Mouse (Mus musculus) kidney, adult 2 months (tissue): ENCODE measurements at regions not wholly inside any gene's neighbourhood (a gene's known extent, or its start where the extent isn't known, plus 50 kb on each side); places are given as distances from the start of the nearest gene placed in this dataset.

Experiments used
- DNase-seq: peaks from one replicate; pipeline ENCODE4 v3.0.0; 2021
- H3K27ac ChIP-seq: fragments of 200-500 bp; 2 replicates; pipeline ENCODE4 v1.5.1; 2012; ENCODE audit warnings: low read depth, low read length, control low read depth, inconsistent platforms; ENCODE audit not compliant: insufficient read depth
- H3K27me3 ChIP-seq: fragments of 200-500 bp; replicated peaks from 2 replicates; pipeline ENCODE4 v1.6.1; 2012; ENCODE audit warnings: mild to moderate bottlenecking, moderate library complexity, low read length, inconsistent platforms; ENCODE audit not compliant: control insufficient read depth, insufficient read depth
- H3K36me3 ChIP-seq: fragments of 200-500 bp; 2 replicates; pipeline ENCODE4 v1.6.1; 2012; ENCODE audit warnings: mild to moderate bottlenecking, moderate library complexity, low read length, inconsistent platforms; ENCODE audit not compliant: control insufficient read depth, insufficient read depth
- H3K4me1 ChIP-seq: fragments of 200-500 bp; 2 replicates; pipeline ENCODE4 v1.6.1; 2011; ENCODE audit warnings: low read length; ENCODE audit not compliant: control insufficient read depth, insufficient read depth
- H3K4me3 ChIP-seq: fragments of 200-500 bp; 2 replicates; pipeline ENCODE4 v1.5.1; 2011; ENCODE audit warnings: mild to moderate bottlenecking, low read depth, low read length, control low read depth; ENCODE audit not compliant: insufficient read depth
- CTCF ChIP-seq: fragments of 200-500 bp; conservative IDR thresholded peaks from 2 replicates; pipeline ENCODE4 v1.5.1; 2011; ENCODE audit warnings: low read depth, mild to moderate bottlenecking, control low read depth, low read length, moderate library complexity, mixed read lengths; ENCODE audit not compliant: insufficient read depth, insufficient read length
- POLR2A ChIP-seq: fragments of 200-500 bp; IDR thresholded peaks from one replicate; pipeline ENCODE4 v1.6.1; 2011; ENCODE audit warnings: low read depth, low read length, control low read depth
- WGBS: fragments of 180-500 bp; shearing (Covaris S2); methylation state at CpG from one replicate; pipeline ENCODE4 v1.1.7; 2018; 5-methylcytosine and 5-hydroxymethylcytosine counted together

- no peak overlapping the region for H3K27ac ChIP-seq
- DNase-seq = no peak
- no peaks in the 10 kb centered on the region for H3K27me3 ChIP-seq
- TF ChIP-seq CTCF (no peak), POLR2A (no peak)
- no peaks in the 10 kb centered on the region for H3K4me1 ChIP-seq
- 36% methylated on average over 7 of the region's 7 CpGs for WGBS
- no peak overlapping the region for H3K4me3 ChIP-seq
- no peaks in the 10 kb centered on the region for H3K36me3 ChIP-seq
Observed at GRCm38 (mm10) chr4:28298911-28299353, 514.0 kb upstream of the Epha7 start.

GRCm38 (mm10) chr4:28300018-28300440 lies 512.9 kb upstream of the Epha7 start:
- H3K4me1 ChIP-seq = no peaks in the 10 kb centered on the region
- TF ChIP-seq POLR2A = no peak
- no peak for TF ChIP-seq CTCF
- no peaks in the 10 kb centered on the region for H3K27me3 ChIP-seq
- 46% methylated on average over 13 of the region's 13 CpGs for WGBS
- H3K27ac ChIP-seq = no peak overlapping the region
- DNase-seq = no peak
- H3K4me3 ChIP-seq = no peak overlapping the region
- H3K36me3 ChIP-seq = no peaks in the 10 kb centered on the region

GRCm38 (mm10) chr4:28301686-28302085 lies 511.2 kb upstream of the Epha7 start:
- Histone ChIP-seq H3K4me3 (no peak overlapping the region), H3K27me3 (no peaks in the 10 kb centered on the region), H3K36me3 (no peaks in the 10 kb centered on the region), H3K27ac (no peak overlapping the region), H3K4me1 (no peaks in the 10 kb centered on the region)
- TF ChIP-seq POLR2A (no peak), CTCF (no peak)
- 85% methylated on average over 1 of the region's 1 CpGs for WGBS
- DNase-seq = no peak

DNA sequence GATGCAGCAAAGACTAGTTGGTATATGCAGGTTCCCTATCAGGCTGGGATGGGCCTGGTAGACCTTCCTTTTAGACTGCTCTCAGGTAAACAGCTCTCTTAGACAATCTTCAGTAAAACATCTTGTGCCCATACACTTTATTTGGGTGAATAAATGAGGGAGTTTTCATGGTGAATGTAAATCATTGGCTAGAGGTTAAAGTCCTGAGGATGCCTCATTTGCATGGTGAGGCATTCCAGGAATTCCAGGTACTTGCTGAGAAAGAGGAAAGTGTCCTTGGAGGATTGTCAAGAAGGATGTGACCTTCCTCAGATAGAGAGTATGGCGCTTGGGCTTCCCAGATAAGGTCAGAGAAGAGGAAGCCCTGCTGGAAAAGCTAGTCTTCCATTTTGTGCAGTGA lies 481.9 kb upstream of the Epha7 start:
- whole genome bisulfite sequencing = 50% methylated on average over 1 of the region's 1 CpGs
- Histone ChIP-seq H3K4me3 (no peak overlapping the region), H3K27ac (no peak overlapping the region), H3K36me3 (no peaks in the 10 kb centered on the region), H3K4me1 (0 out of 2 replicates have a peak, but pooled peaks cover 4% of the 10 kb centered on the region), H3K27me3 (no peaks in the 10 kb centered on the region)
- peak; percentile 75 for DNase-seq
- TF ChIP-seq POLR2A (no peak), CTCF (no peak)

DNA sequence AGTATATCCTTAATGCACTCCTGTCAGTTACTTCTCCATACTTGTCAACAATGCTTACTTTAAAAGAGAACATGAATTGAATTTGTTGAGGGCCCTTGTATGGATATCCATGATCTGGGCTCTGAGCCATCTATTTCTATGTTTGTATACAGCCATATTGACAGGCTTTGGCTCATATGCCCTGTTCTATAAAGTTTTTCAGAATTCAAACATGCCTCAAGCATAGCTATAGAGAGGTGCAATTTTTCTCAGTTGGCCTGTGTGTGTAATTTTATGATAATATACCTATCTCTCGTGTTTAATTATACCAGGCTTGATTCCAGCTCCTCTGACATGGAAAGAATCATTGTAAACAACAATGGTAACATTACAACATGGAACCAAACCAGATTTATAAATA lies 448.4 kb upstream of the Epha7 start:
- Histone ChIP-seq H3K27ac (no peak overlapping the region), H3K4me3 (no peak overlapping the region), H3K36me3 (no peaks in the 10 kb centered on the region), H3K4me1 (no peaks in the 10 kb centered on the region), H3K27me3 (no peaks in the 10 kb centered on the region)
- TF ChIP-seq CTCF (no peak), POLR2A (no peak)
- WGBS = 54% methylated on average over 1 of the region's 1 CpGs
- DNase-seq = no peak

- no peaks in the 10 kb centered on the region for H3K4me1 ChIP-seq
- H3K27me3 ChIP-seq = no peaks in the 10 kb centered on the region
- H3K4me3 ChIP-seq = no peak overlapping the region
- TF ChIP-seq CTCF (no peak), POLR2A (no peak)
- no peak for DNase-seq
- no peak overlapping the region for H3K27ac ChIP-seq
- H3K36me3 ChIP-seq = no peaks in the 10 kb centered on the region
Observed at GRCm38 (mm10) chr4:28377087-28377486, 435.8 kb upstream of the Epha7 start.

DNA sequence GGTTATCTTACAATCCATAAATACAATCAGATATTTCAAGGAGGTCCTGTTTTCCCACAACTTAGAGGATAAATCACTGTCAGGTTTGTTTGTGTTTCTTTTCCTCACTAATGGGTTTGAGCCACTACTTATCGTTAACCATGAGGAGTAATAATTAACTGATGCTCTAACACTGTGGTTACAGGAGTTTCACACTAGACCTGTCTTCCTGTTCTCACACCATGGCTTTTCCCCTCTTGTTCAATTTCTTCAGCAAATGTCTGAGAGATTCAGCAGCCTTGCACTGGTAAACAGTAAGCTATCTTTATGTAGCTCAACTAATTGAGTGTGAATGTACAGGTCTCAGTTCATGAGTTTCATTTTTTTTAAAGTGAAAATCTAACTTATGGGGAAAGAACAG lies 434.3 kb upstream of the Epha7 start:
- H3K4me1 ChIP-seq = no peaks in the 10 kb centered on the region
- no peaks in the 10 kb centered on the region for H3K36me3 ChIP-seq
- DNase-seq = peak; percentile 49
- no peaks in the 10 kb centered on the region for H3K27me3 ChIP-seq
- H3K4me3 ChIP-seq = no peak overlapping the region
- WGBS = 15% methylated on average over 1 of the region's 1 CpGs
- TF ChIP-seq POLR2A = no peak
- TF ChIP-seq CTCF = no peak
- H3K27ac ChIP-seq = no peak overlapping the region

- Histone ChIP-seq H3K4me1 (no peaks in the 10 kb centered on the region), H3K4me3 (no peak overlapping the region), H3K36me3 (no peaks in the 10 kb centered on the region), H3K27ac (no peak overlapping the region), H3K27me3 (no peaks in the 10 kb centered on the region)
- no peak for DNase-seq
- no peak for TF ChIP-seq POLR2A
- TF ChIP-seq CTCF = no peak
- 56% methylated on average over 1 of the region's 1 CpGs for WGBS
Observed at GRCm38 (mm10) chr4:28424341-28424740, 388.6 kb upstream of the Epha7 start.
